ENCODE assay signal across 14 mouse cellular contexts in genomic region chr4:39185680-39186079, GRCm38 (mm10).
"Had no signal": no experiment of that assay in that cellular context is flagged by ENCODE, and none has a peak within 500 bp of the region (broad histone marks: within the 10 kb centered on the region; RNA-seq: fewer than 3 reads in every experiment).

No protein-coding gene starts in this region.

- DNase-seq: kidney, adult 11 months; kidney, adult 8-10 months; kidney, postnatal 10 days; kidney, postnatal 36 days; layer of hippocampus, postnatal 36 days; liver, embryonic 13.5 days; lung, adult 2 months; lung, postnatal 14 days; lung, postnatal 4 days; midbrain, embryonic 14.5 days; right cerebral cortex, postnatal 14 days; spleen, adult 18-20 months; thymus, adult 18-20 months; thymus, postnatal 36 days had no signal
